Mouse (Mus musculus): ENCODE results near the gene Nt5c. TPM values are rescaled to one million over a fixed set of nuclear protein-coding genes. Genes with fewer than 3 reads are reported as not detected.
A peak's percentile ranks its signal among the peaks of the same experiment; 100 is the strongest.

Nt5c gene
- total and polyA plus RNA-seq, 3 experiments, result 99.3 to 102 TPM; not detected in 1

GRCm38 (mm10) chr11:115452281-115452860 is 39.3 kb downstream of the Nt5c start:
- Histone ChIP-seq H3K27me3 (ENCODE audit: control insufficient read depth in 1 of 2, insufficient read depth in 2 of 2, low read length in 2 of 2) (no peaks in the 10 kb centered on the region), H3K9me3 (replicated peaks; ENCODE audit: insufficient read depth, low read length) (no peaks in the 10 kb centered on the region), H3K4me1 (ENCODE audit: control insufficient read depth in 1 of 2, insufficient read depth in 2 of 2, low read length in 2 of 2) (peaks cover 3 to 17% of the 10 kb centered on the region in 2 experiments), H3K9ac (ENCODE audit: control insufficient read depth, low read depth, low read length, poor library complexity, severe bottlenecking) (no peak overlapping the region), H3K27ac (ENCODE audit: control insufficient read depth, low read depth, low read length) (peak overlapping the region; percentile 5; the same call in 1 of the 2 replicates), H3K4me3 (ENCODE audit: control insufficient read depth in 1 of 2, insufficient read depth in 1 of 2, low read depth in 2 of 2, low read length in 2 of 2) (no peak overlapping the region), H3K79me2 (ENCODE audit: control insufficient read depth, insufficient read depth, low read length, poor library complexity) (no peaks in the 10 kb centered on the region), H3K36me3 (ENCODE audit: control insufficient read depth in 1 of 2, insufficient read depth in 2 of 2, low read length in 2 of 2) (peaks cover 0 to 1% of the 10 kb centered on the region in 2 experiments; a peak in 1 of 4 replicates)
- peak; percentile 65 for DNase-seq (ENCODE audit: low read depth, low spot score)
- TF ChIP-seq MAZ (IDR thresholded peaks at IDR 0.05; ENCODE audit: low read depth, low read length) (no peak), HCFC1 (IDR thresholded peaks at IDR 0.05; ENCODE audit: low read depth, low read length) (no peak), USF2 (IDR thresholded peaks at IDR 0.05; ENCODE audit: borderline replicate concordance in 1 of 2, insufficient read depth in 1 of 2, low read depth in 1 of 2, low read length in 2 of 2) (0 out of 4 replicates have a peak, but pooled peaks of 1 of the 2 experiments have one; percentile 49), MAX (IDR thresholded peaks at IDR 0.05; ENCODE audit: low read length) (peak; percentile 51), MYB (IDR thresholded peaks at IDR 0.05; ENCODE audit: low read depth, low read length) (no peak), CHD2 (IDR thresholded peaks at IDR 0.05; ENCODE audit: low read length) (0 out of 2 replicates have a peak, but pooled peaks have one; percentile 13), SMC3 (IDR thresholded peaks at IDR 0.05; ENCODE audit: low read depth, low read length) (no peak), MXI1 (IDR thresholded peaks at IDR 0.05; ENCODE audit: low read depth, low read length) (peak; percentile 58; the same call in 1 of the 2 replicates), USF1 (IDR thresholded peaks at IDR 0.05; ENCODE audit: low read depth, low read length) (peak; percentile 79), EP300 (IDR thresholded peaks at IDR 0.05; ENCODE audit: low read depth in 1 of 2, low read length in 2 of 2) (no peak), ZNF384 (IDR thresholded peaks at IDR 0.05; ENCODE audit: low read depth, low read length) (no peak), BHLHE40 (IDR thresholded peaks at IDR 0.05; ENCODE audit: borderline replicate concordance, low read depth, low read length) (no peak), RCOR1 (IDR thresholded peaks at IDR 0.05; ENCODE audit: low read depth, low read length) (peak; percentile 17; the same call in 1 of the 2 replicates), ELF1 (IDR thresholded peaks at IDR 0.05; ENCODE audit: low read depth, low read length) (no peak), MEF2A (IDR thresholded peaks at IDR 0.05; ENCODE audit: extremely low read depth, insufficient replicate concordance, low read depth, low read length, poor library complexity, severe bottlenecking) (no peak), CHD1 (IDR thresholded peaks at IDR 0.05; ENCODE audit: low read depth, low read length) (no peak)

GRCm38 (mm10) chr11:115451781-115452241 is 39.9 kb downstream of the Nt5c start:
- Histone ChIP-seq H3K79me2 (ENCODE audit: control insufficient read depth, insufficient read depth, low read length, poor library complexity) (no peaks in the 10 kb centered on the region), H3K4me1 (ENCODE audit: control insufficient read depth in 1 of 2, insufficient read depth in 2 of 2, low read length in 2 of 2) (peaks cover 3 to 13% of the 10 kb centered on the region in 2 experiments), H3K4me3 (ENCODE audit: control insufficient read depth in 1 of 2, insufficient read depth in 1 of 2, low read depth in 2 of 2, low read length in 2 of 2) (no peak overlapping the region), H3K27me3 (ENCODE audit: control insufficient read depth in 1 of 2, insufficient read depth in 2 of 2, low read length in 2 of 2) (no peaks in the 10 kb centered on the region), H3K9me3 (replicated peaks; ENCODE audit: insufficient read depth, low read length) (no peaks in the 10 kb centered on the region), H3K36me3 (ENCODE audit: control insufficient read depth in 1 of 2, insufficient read depth in 2 of 2, low read length in 2 of 2) (no peaks in the 10 kb centered on the region), H3K27ac (ENCODE audit: control insufficient read depth, low read depth, low read length) (peak overlapping the region; percentile 5; the same call in 1 of the 2 replicates), H3K9ac (ENCODE audit: control insufficient read depth, low read depth, low read length, poor library complexity, severe bottlenecking) (no peak overlapping the region)
- DNase-seq (ENCODE audit: low read depth, low spot score), result peak; percentile 54
- TF ChIP-seq MEF2A (IDR thresholded peaks at IDR 0.05; ENCODE audit: extremely low read depth, insufficient replicate concordance, low read depth, low read length, poor library complexity, severe bottlenecking), result no peak
- TF ChIP-seq MAX (IDR thresholded peaks at IDR 0.05; ENCODE audit: low read length), result no peak
- TF ChIP-seq CHD1 (IDR thresholded peaks at IDR 0.05; ENCODE audit: low read depth, low read length), result no peak
- TF ChIP-seq MAFK (IDR thresholded peaks at IDR 0.05; ENCODE audit: borderline replicate concordance, low read depth, low read length), result no peak
- TF ChIP-seq GABPA (IDR thresholded peaks at IDR 0.05; ENCODE audit: low read depth, low read length), result no peak
- no peak for TF ChIP-seq EP300 (IDR thresholded peaks at IDR 0.05; ENCODE audit: low read depth in 1 of 2, low read length in 2 of 2)
- no peak for TF ChIP-seq TBP (IDR thresholded peaks at IDR 0.05; ENCODE audit: low read depth, low read length)
- no peak for TF ChIP-seq ZC3H11A (IDR thresholded peaks at IDR 0.05; ENCODE audit: low read depth, low read length)

Data from MEL (cell line).